Mouse (Mus musculus) bone marrow, adult 2 months (tissue): ENCODE results near the gene Fsd2. TPM values are rescaled to one million over a fixed set of nuclear protein-coding genes. Genes with fewer than 3 reads are reported as not detected.

Source experiments
- H3K27ac ChIP-seq: fragments of 200-500 bp; 2 replicates; pipeline ENCODE4 v1.5.1; 2012; ENCODE audit warnings: low read depth, mild to moderate bottlenecking, control low read depth, inconsistent platforms, low read length; ENCODE audit not compliant: control insufficient read depth, poor library complexity, insufficient read depth
- H3K4me1 ChIP-seq: fragments of 200-500 bp; 2 replicates; pipeline ENCODE4 v1.6.1; 2011; ENCODE audit warnings: low read length; ENCODE audit not compliant: control insufficient read depth, insufficient read depth
- H3K4me3 ChIP-seq: fragments of 200-500 bp; replicated peaks from 2 replicates; pipeline ENCODE3; 2011; ENCODE audit warnings: mild to moderate bottlenecking, low read depth, low read length, control low read depth; ENCODE audit not compliant: control insufficient read depth
- CTCF ChIP-seq: fragments of 200-500 bp; IDR thresholded peaks from 2 replicates; pipeline ENCODE4 v1.5.1; 2011; ENCODE audit warnings: low read length, control low read depth; ENCODE audit not compliant: control insufficient read depth, insufficient read depth
- POLR2A ChIP-seq: fragments of 200-500 bp; IDR thresholded peaks from 2 replicates; pipeline ENCODE4 v1.6.1; 2011; ENCODE audit warnings: low read depth, mild to moderate bottlenecking, control low read depth, low read length, borderline replicate concordance; ENCODE audit not compliant: control insufficient read depth
- WGBS: fragments of 180-500 bp; shearing (Covaris S2); methylation state at CpG from one replicate; pipeline ENCODE4 v1.1.7; 2018; 5-methylcytosine and 5-hydroxymethylcytosine counted together
- polyA plus RNA-seq: library from polyadenylated mRNA; stranded (reverse); fragments of >200 nt; gene quantifications from 2 replicates; pipeline ENCODE4 v1.2.4, GENCODE M21; 2011; ENCODE audit warnings: low replicate concordance; ENCODE audit not compliant: missing spikeins, insufficient read depth, insufficient read length

The Fsd2 gene
- polyA plus RNA-seq, 1 experiment, result 0.75 TPM

- H3K4me3 ChIP-seq, result no peak overlapping the region
- WGBS, result 55% methylated on average over 11 of the region's 11 CpGs
- no peak overlapping the region for H3K27ac ChIP-seq
- H3K4me1 ChIP-seq, result no peaks in the 10 kb centered on the region
- no peak for TF ChIP-seq POLR2A
- no peak for TF ChIP-seq CTCF
Measured at GRCm38 (mm10) chr7:81548864-81549263, 17.9 kb downstream of the Fsd2 start.

DNA sequence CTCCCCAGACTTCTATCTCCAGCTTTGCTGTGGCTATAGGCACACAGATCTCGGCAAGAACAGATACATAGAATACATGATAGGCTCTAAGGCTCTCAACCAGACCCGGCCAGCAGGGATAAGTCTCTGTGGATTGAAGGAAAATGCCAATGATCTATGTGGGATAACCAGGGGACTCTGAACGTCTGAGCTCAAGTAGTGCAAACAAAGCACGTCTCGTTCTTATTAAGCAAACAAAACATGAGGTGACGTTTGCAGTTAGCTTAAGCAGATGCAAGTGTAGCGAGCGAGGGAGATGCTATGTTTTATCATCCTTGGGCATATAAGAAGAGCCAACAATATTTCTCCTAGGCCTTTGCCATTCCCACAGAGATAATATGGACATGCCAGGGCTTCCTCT, 23.8 kb downstream of the Fsd2 start:
- H3K4me3 ChIP-seq, result no peak overlapping the region
- H3K4me1 ChIP-seq, result no peaks in the 10 kb centered on the region
- WGBS, result 85% methylated on average over 8 of the region's 8 CpGs
- TF ChIP-seq POLR2A (no peak), CTCF (no peak)
- H3K27ac ChIP-seq, result no peak overlapping the region

- Histone ChIP-seq H3K4me3 (no peak overlapping the region), H3K27ac (no peak overlapping the region), H3K4me1 (no peaks in the 10 kb centered on the region)
- WGBS, result 76% methylated on average over 7 of the region's 7 CpGs
- TF ChIP-seq CTCF (no peak), POLR2A (no peak)
Measured at GRCm38 (mm10) chr7:81541924-81542524, 24.7 kb downstream of the Fsd2 start.

- H3K4me1 ChIP-seq, result no peaks in the 10 kb centered on the region
- WGBS, result 76% methylated on average over 1 of the region's 1 CpGs
- no peak overlapping the region for H3K4me3 ChIP-seq
- H3K27ac ChIP-seq, result no peak overlapping the region
- no peak for TF ChIP-seq POLR2A
- TF ChIP-seq CTCF, result no peak
Measured at GRCm38 (mm10) chr7:81540999-81541398, 25.7 kb downstream of the Fsd2 start.

- Histone ChIP-seq H3K4me1 (no peaks in the 10 kb centered on the region), H3K4me3 (no peak overlapping the region), H3K27ac (no peak overlapping the region)
- 74% methylated on average over 2 of the region's 2 CpGs for WGBS
- TF ChIP-seq CTCF, result no peak
- TF ChIP-seq POLR2A, result no peak
Measured at GRCm38 (mm10) chr7:81539565-81539964, 27.2 kb downstream of the Fsd2 start.

- Histone ChIP-seq H3K4me3 (no peak overlapping the region), H3K27ac (no peak overlapping the region), H3K4me1 (no peaks in the 10 kb centered on the region)
- WGBS, result 49% methylated on average over 2 of the region's 2 CpGs
- TF ChIP-seq POLR2A, result no peak
Measured at GRCm38 (mm10) chr7:81538070-81538675, 28.6 kb downstream of the Fsd2 start.

DNA sequence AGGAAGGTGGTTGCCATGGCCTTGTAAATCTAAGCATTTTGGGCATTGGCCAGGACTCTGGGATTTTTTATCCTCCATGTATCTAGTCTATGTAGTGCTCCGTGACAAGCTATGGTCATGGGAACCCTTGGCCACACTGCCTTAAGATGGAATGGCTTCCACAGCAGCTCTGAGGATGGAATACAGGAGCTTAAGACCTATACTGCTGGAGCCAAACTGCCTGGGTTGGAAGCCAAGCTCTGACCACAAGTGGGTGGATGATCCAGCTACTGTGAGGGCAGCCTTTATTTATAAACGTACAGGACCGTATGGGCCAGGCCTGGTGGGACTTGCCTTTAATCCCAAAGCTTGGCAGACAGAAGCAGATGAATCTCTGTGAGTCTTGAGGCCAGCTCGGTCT, 30.3 kb downstream of the Fsd2 start:
- no peak for TF ChIP-seq POLR2A
- no peak overlapping the region for H3K27ac ChIP-seq
- H3K4me3 ChIP-seq, result no peak overlapping the region
- no peaks in the 10 kb centered on the region for H3K4me1 ChIP-seq
- 87% methylated on average over 4 of the region's 4 CpGs for WGBS

GRCm38 (mm10) chr7:81531462-81531861, 35.3 kb downstream of the Fsd2 start:
- TF ChIP-seq CTCF (no peak), POLR2A (no peak)
- Histone ChIP-seq H3K4me3 (no peak overlapping the region), H3K27ac (no peak overlapping the region), H3K4me1 (no peaks in the 10 kb centered on the region; the same call in 1 of the 2 replicates)
- 81% methylated on average over 1 of the region's 1 CpGs for WGBS

DNA sequence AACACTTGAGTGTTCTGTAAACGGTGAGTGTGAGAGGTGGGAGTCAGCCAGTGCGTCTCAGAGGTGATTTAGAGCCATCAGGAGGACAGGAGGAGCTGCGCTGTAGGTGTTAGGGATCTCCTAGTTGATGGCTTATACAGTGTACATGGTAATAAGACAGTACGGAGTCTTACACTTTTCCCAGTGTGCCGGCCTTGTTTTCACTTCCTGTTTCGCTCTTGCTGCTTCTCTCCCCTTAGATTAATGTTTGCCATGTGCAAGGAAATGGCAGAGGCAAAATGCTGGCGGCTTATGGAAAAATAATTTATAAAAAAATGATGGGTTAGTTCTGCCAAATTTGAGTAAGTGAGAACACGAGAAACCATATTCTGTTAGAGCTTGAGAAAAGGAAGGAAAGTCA, 37.8 kb downstream of the Fsd2 start:
- Histone ChIP-seq H3K4me1 (no peaks in the 10 kb centered on the region; the same call in 1 of the 2 replicates), H3K4me3 (no peak overlapping the region), H3K27ac (no peak overlapping the region)
- TF ChIP-seq CTCF (no peak), POLR2A (no peak)
- WGBS, result 84% methylated on average over 8 of the region's 8 CpGs
